Mouse (Mus musculus) thymus, adult 2 months (tissue): ENCODE measurements around the gene Xxylt1. TPM values are rescaled to one million over a fixed set of nuclear protein-coding genes. Genes with fewer than 3 reads are reported as not detected.

ENCODE experiments used
- DNase-seq: peaks from one replicate; pipeline ENCODE4 v3.0.0; 2021
- H3K27ac ChIP-seq: fragments of 200-500 bp; 2 replicates; pipeline ENCODE4 v1.5.1; 2012; ENCODE audit warnings: low read length, control low read depth; ENCODE audit not compliant: control insufficient read depth, insufficient read depth
- H3K27me3 ChIP-seq: fragments of 200-500 bp; 2 replicates; pipeline ENCODE4 v1.6.1; 2012; ENCODE audit warnings: mild to moderate bottlenecking, low read length, moderate library complexity, mixed read lengths; ENCODE audit not compliant: control insufficient read depth, insufficient read depth
- H3K36me3 ChIP-seq: fragments of 200-500 bp; 2 replicates; pipeline ENCODE4 v1.6.1; 2012; ENCODE audit warnings: mild to moderate bottlenecking, low read length, moderate library complexity; ENCODE audit not compliant: control insufficient read depth, insufficient read depth
- H3K4me1 ChIP-seq: fragments of 200-500 bp; replicated peaks from 2 replicates; pipeline ENCODE4 v1.6.1; 2012; ENCODE audit warnings: low read length; ENCODE audit not compliant: control insufficient read depth, insufficient read depth
- H3K4me3 ChIP-seq: fragments of 200-500 bp; 2 replicates; pipeline ENCODE4 v1.5.1; 2012; ENCODE audit warnings: mild to moderate bottlenecking, low read length, control low read depth, moderate library complexity; ENCODE audit not compliant: control insufficient read depth, insufficient read depth
- CTCF ChIP-seq: fragments of 200-500 bp; IDR thresholded peaks from 2 replicates; pipeline ENCODE4 v1.5.1; 2012; ENCODE audit warnings: mild to moderate bottlenecking, control low read depth, low read length, moderate library complexity, borderline replicate concordance; ENCODE audit not compliant: control insufficient read depth, poor library complexity, insufficient read depth; ENCODE audit errors: extremely low read depth
- POLR2A ChIP-seq: fragments of 200-500 bp; IDR thresholded peaks from 2 replicates; pipeline ENCODE4 v1.6.1; 2012; ENCODE audit warnings: mild to moderate bottlenecking, low read length, control low read depth, moderate library complexity; ENCODE audit not compliant: control insufficient read depth, poor library complexity, insufficient read depth; ENCODE audit errors: extremely low read depth
- WGBS: fragments of 180-500 bp; shearing (Covaris S2); methylation state at CpG from one replicate; pipeline ENCODE4 v1.1.7; 2018; 5-methylcytosine and 5-hydroxymethylcytosine counted together
- polyA plus RNA-seq: library from polyadenylated mRNA; depleted of rRNA; stranded (reverse); fragments of >200 nt; gene quantifications from 2 replicates; pipeline ENCODE4 v1.2.3, GENCODE M21; 2012; rRNA removed

Gene Xxylt1
- polyA plus RNA-seq = 13.2 and 15.4 TPM in 2 replicates

DNA sequence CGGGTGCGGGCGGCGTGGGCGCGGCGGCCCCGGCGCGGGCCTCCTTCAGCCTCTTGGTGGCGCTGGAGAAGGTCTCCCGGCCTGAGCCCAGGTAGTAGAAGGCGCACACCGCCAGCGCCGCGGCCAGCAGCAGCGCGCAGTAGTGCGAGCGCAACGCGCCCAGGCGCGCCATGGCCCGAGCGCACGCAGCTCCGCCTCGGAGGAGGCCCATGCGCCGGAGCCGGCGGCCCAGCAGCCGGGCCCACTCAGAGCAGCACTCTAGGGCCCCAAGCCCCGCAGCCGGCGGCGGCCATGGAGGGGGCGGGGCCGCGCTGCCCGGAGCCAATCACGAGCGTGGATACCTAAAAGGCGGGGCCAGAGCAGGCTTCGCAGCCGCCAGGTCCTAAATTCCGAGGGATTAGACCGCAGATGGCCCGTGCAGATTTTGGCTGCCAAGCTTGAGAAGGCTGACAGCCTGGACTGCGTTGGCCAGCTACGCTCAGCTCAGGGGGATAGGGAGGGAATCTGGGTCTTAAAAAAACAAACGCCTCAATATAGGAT lies at the start of gene Xxylt1:
Gene Xxylt1, minus strand, starts transcription at position 308 of the 540 bp plus-strand sequence.
- H3K27ac ChIP-seq = no peak within 1 kb of the TSS
- no peaks in the 10 kb centered on the region for H3K27me3 ChIP-seq
- peak; percentile 95 for DNase-seq
- H3K4me1 ChIP-seq = peaks cover 12% of the 10 kb centered on the region
- TF ChIP-seq CTCF (peak; percentile 84), POLR2A (peak; percentile 85)
- under 1% methylated on average over 54 of the region's 54 CpGs for whole genome bisulfite sequencing
- H3K4me3 ChIP-seq = peak within 1 kb of the TSS; percentile 75
- H3K36me3 ChIP-seq = no peaks in the 10 kb centered on the region

DNA sequence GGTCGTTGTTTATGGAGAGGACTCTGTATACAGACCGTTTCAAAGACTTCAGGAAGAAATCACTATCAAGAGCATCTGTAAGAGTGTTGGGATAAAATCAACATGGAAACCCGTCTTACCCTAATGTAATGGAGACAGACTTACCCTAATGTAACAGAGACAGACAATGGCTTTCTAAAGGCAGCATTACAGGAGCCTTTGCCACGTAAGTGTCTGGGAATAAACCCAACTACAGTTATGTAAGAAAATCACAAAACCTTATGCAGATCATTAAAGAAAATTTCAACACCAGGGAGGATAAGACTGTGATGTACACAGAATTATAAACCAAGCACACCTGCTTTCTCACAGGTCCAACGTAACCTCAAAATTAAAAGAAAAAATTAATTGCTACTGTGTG lies 46.9 kb upstream of the Xxylt1 start:
- WGBS = 94% methylated on average over 5 of the region's 5 CpGs
- TF ChIP-seq POLR2A (no peak), CTCF (no peak)
- no peaks in the 10 kb centered on the region for H3K4me1 ChIP-seq
- H3K4me3 ChIP-seq = no peak overlapping the region
- H3K36me3 ChIP-seq = peaks cover 20% of the 10 kb centered on the region
- H3K27ac ChIP-seq = no peak overlapping the region
- DNase-seq = no peak
- no peaks in the 10 kb centered on the region for H3K27me3 ChIP-seq

DNA sequence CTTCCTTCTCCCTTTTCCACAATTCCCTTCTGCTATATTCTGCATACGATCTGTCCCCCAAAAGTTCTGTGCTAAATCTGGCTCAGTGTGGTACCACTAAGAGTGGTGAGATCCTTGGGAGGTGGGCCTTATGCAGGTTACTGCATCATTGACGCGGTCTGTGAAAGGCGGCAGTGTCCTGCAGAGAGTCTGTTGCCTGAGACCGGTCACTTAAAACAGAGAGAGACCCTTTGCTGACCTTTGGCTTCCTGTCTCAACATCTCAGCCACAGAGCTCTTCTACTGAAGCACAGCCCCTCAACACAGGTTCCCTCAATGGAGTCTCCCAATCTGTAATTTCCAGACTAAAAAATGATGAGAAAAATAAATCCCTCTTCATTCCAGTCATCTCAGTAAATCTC lies 43.8 kb upstream of the Xxylt1 start:
- TF ChIP-seq POLR2A (no peak), CTCF (no peak)
- no peaks in the 10 kb centered on the region for H3K27me3 ChIP-seq
- 98% methylated on average over 5 of the region's 5 CpGs for WGBS

DNA sequence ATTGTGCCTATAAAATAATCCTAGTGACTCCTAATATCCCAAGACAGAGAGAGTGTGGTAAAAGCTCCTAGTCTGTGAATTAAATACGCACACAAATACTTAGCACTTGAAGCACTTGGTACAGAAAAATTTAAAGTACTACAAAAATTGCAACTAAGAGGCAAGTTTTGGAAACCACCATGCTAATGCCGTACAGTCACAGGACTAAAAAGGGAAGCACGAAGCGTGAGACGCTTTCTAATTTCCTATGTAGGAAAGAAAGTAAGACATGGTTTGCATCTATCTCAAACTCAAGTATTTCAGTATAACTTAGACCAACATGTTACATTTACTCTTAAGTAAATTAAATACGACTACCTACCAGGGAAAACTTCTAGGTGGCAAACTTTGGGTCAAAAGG lies 40.4 kb upstream of the Xxylt1 start:
- 96% methylated on average over 6 of the region's 6 CpGs for WGBS
- Histone ChIP-seq H3K4me3 (no peak overlapping the region), H3K27ac (no peak overlapping the region), H3K36me3 (0 out of 2 replicates have a peak, but pooled peaks cover 10% of the 10 kb centered on the region), H3K27me3 (no peaks in the 10 kb centered on the region), H3K4me1 (no peaks in the 10 kb centered on the region)
- no peak for DNase-seq
- TF ChIP-seq CTCF (no peak), POLR2A (no peak)

More for the DNA sequence above, 43.8 kb upstream of the Xxylt1 start:
- DNase-seq = no peak
- no peak overlapping the region for H3K27ac ChIP-seq
- no peaks in the 10 kb centered on the region for H3K4me1 ChIP-seq
- 0 out of 2 replicates have a peak, but pooled peaks cover 21% of the 10 kb centered on the region for H3K36me3 ChIP-seq
- H3K4me3 ChIP-seq = no peak overlapping the region

GRCm38 (mm10) chr16:31113596-31113995 lies 32.4 kb upstream of the Xxylt1 start:
- no peak overlapping the region for H3K27ac ChIP-seq
- H3K27me3 ChIP-seq = no peaks in the 10 kb centered on the region
- H3K36me3 ChIP-seq = peaks cover 45% of the 10 kb centered on the region
- no peak for TF ChIP-seq CTCF
- TF ChIP-seq POLR2A = no peak
- DNase-seq = no peak
- H3K4me1 ChIP-seq = no peaks in the 10 kb centered on the region
- H3K4me3 ChIP-seq = no peak overlapping the region

GRCm38 (mm10) chr16:31101352-31101751 lies 20.1 kb upstream of the Xxylt1 start:
- H3K36me3 ChIP-seq = peaks cover 35% of the 10 kb centered on the region
- DNase-seq = no peak
- TF ChIP-seq POLR2A = no peak
- no peaks in the 10 kb centered on the region for H3K4me1 ChIP-seq
- H3K27ac ChIP-seq = no peak overlapping the region
- no peak overlapping the region for H3K4me3 ChIP-seq
- 91% methylated on average over 2 of the region's 2 CpGs for WGBS
- H3K27me3 ChIP-seq = no peaks in the 10 kb centered on the region

DNA sequence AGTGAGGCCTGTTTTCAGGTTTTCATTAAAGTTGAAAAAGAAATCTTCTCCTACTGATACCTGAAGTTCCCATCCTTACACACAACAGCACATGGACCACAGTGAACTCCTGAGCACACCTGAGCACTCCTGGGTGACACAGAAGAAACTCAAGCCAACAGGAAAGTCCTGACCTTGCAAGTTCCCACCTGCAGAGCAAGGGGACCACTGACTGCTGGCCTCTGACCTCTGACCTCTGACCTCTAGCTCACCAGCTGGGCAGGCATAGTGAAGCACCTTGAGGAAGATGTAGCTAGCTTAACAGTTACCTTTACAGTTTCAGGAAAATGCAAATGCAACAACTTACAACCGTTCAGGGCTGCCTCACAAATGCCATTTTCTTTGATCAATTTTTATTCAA lies 18.7 kb upstream of the Xxylt1 start:
- peaks cover 34% of the 10 kb centered on the region for H3K36me3 ChIP-seq
- WGBS = 95% methylated on average over 1 of the region's 1 CpGs
- H3K4me3 ChIP-seq = no peak overlapping the region
- no peak for DNase-seq
- TF ChIP-seq POLR2A (no peak), CTCF (no peak)
- no peak overlapping the region for H3K27ac ChIP-seq
- H3K27me3 ChIP-seq = no peaks in the 10 kb centered on the region
- H3K4me1 ChIP-seq = no peaks in the 10 kb centered on the region
